In genomic region chr13:55593254-55593747, GRCm38 (mm10) we compare ENCODE assay signal across 8 mouse cellular contexts. TPM values are rescaled to one million over a fixed set of nuclear protein-coding genes. Genes with fewer than 3 reads are reported as not detected.
A peak's percentile ranks its signal among the peaks of the same experiment; 100 is the strongest.
DNase-seq lines count a peak whose midpoint lies in the region; ATAC-seq and TF ChIP-seq lines count a peak whose summit lies in the region.

No protein-coding gene starts in this region.

- ATAC-seq in kidney, embryonic 15.5 days (replicated peaks; ENCODE audit: low FRiP score): peak; percentile 44
- peak; percentile 67 for ATAC-seq in hindbrain, embryonic 15.5 days (ENCODE audit: low FRiP score, low read depth)
- peak; percentile 28; the same call in 1 of the 2 replicates for ATAC-seq in midbrain, postnatal 0 days (ENCODE audit: low FRiP score)

- no peaks in the 10 kb centered on the region for H3K9me3 ChIP-seq in kidney, embryonic 15.5 days (replicated peaks)
- no peaks in the 10 kb centered on the region for H3K9me3 ChIP-seq in hindbrain, embryonic 15.5 days
- H3K9me3 ChIP-seq in midbrain, postnatal 0 days (ENCODE audit: low read length): no peaks in the 10 kb centered on the region

- peaks cover 42% of the 10 kb centered on the region for H3K36me3 ChIP-seq in kidney, embryonic 15.5 days
- H3K36me3 ChIP-seq in hindbrain, embryonic 15.5 days: peaks cover 36% of the 10 kb centered on the region
- H3K36me3 ChIP-seq in midbrain, postnatal 0 days (ENCODE audit: insufficient read depth, low read length): peaks cover 25% of the 10 kb centered on the region

- H3K27me3 ChIP-seq in kidney, embryonic 15.5 days: peaks cover 8% of the 10 kb centered on the region; the same call in 1 of the 2 replicates
- H3K27me3 ChIP-seq in hindbrain, embryonic 15.5 days: no peaks in the 10 kb centered on the region
- no peaks in the 10 kb centered on the region for H3K27me3 ChIP-seq in midbrain, postnatal 0 days (ENCODE audit: insufficient read depth, low read length)

- H3K27ac ChIP-seq in kidney, embryonic 15.5 days: peak overlapping the region; percentile 62; the same call in 1 of the 2 replicates
- peak overlapping the region; percentile 5; the same call in 1 of the 2 replicates for H3K27ac ChIP-seq in bone marrow macrophage, adult 2 months (ENCODE audit: insufficient read depth, low read depth, low read length)
- peak overlapping the region; percentile 87 for H3K27ac ChIP-seq in hindbrain, embryonic 15.5 days (replicated peaks)
- peak overlapping the region; percentile 82 for H3K27ac ChIP-seq in midbrain, postnatal 0 days (ENCODE audit: low read depth, low read length)

- no peak for DNase-seq in kidney, adult 18-20 months
- DNase-seq in midbrain, postnatal 0 days (ENCODE audit: low spot score): no peak
- DNase-seq in layer of hippocampus, postnatal 14 days (ENCODE audit: low spot score in 2 of 2): no peak
- no peak for DNase-seq in retina, embryonic 14.5 days (ENCODE audit: low spot score)
- no peak for DNase-seq in layer of hippocampus, adult 18-20 months (ENCODE audit: low spot score in 2 of 2)

- peak overlapping the region; percentile 65 for H3K4me2 ChIP-seq in kidney, embryonic 15.5 days
- H3K4me2 ChIP-seq in hindbrain, embryonic 15.5 days: peak overlapping the region; percentile 74
- peak overlapping the region; percentile 68 for H3K4me2 ChIP-seq in midbrain, postnatal 0 days (ENCODE audit: low read depth, low read length, poor library complexity, severe bottlenecking)

- TF ChIP-seq CTCF in bone marrow macrophage, adult 2 months (IDR thresholded peaks at IDR 0.05; ENCODE audit: low read depth, low read length): no peak
- TF ChIP-seq CTCF in midbrain, postnatal 0 days (IDR thresholded peaks at IDR 0.05): no peak

- H3K9ac ChIP-seq in kidney, embryonic 15.5 days: peak overlapping the region; percentile 83
- H3K9ac ChIP-seq in hindbrain, embryonic 15.5 days: peak overlapping the region; percentile 79
- H3K9ac ChIP-seq in midbrain, postnatal 0 days (replicated peaks; ENCODE audit: low read length, poor library complexity, severe bottlenecking): peak overlapping the region; percentile 81

- TF ChIP-seq POLR2A in bone marrow macrophage, adult 2 months (IDR thresholded peaks at IDR 0.05; ENCODE audit: borderline replicate concordance, low read depth, low read length): no peak

- H3K4me3 ChIP-seq in kidney, embryonic 15.5 days (replicated peaks): peak overlapping the region; percentile 91
- peak overlapping the region; percentile 79 for H3K4me3 ChIP-seq in bone marrow macrophage, adult 2 months (ENCODE audit: insufficient read depth, low read length)
- H3K4me3 ChIP-seq in hindbrain, embryonic 15.5 days: peak overlapping the region; percentile 82
- H3K4me3 ChIP-seq in midbrain, postnatal 0 days (ENCODE audit: low read depth, low read length): peak overlapping the region; percentile 79

- peaks cover 10% of the 10 kb centered on the region for H3K4me1 ChIP-seq in kidney, embryonic 15.5 days
- peaks cover 3% of the 10 kb centered on the region for H3K4me1 ChIP-seq in bone marrow macrophage, adult 2 months (ENCODE audit: control insufficient read depth, insufficient read depth, low read length)
- H3K4me1 ChIP-seq in hindbrain, embryonic 15.5 days (replicated peaks): peaks cover 24% of the 10 kb centered on the region
- H3K4me1 ChIP-seq in midbrain, postnatal 0 days (ENCODE audit: insufficient read depth, low read length): no peaks in the 10 kb centered on the region; the same call in 1 of the 2 replicates

- under 1% methylated on average over 31 of the region's 31 CpGs for WGBS in kidney, embryonic 15.5 days
- 1% methylated on average over 31 of the region's 31 CpGs for WGBS in hindbrain, embryonic 15.5 days
- under 1% methylated on average over 31 of the region's 31 CpGs for WGBS in midbrain, postnatal 0 days

RNA-seq across cellular contexts. Expression of gene B4galt7, which starts 6.4 kb away (rescaled TPM):
- polyA plus RNA-seq in kidney, embryonic 15.5 days (2015; fragmentation: Nextera tagmentation; extraction: Ambion mirVana): 25.9 and 28.9 TPM in 2 replicates
- polyA plus RNA-seq in bone marrow macrophage, adult 2 months (2012; ENCODE audit: insufficient read depth, insufficient read length, missing spikeins): 25.2 and 27.5 TPM in 2 replicates
- 44.8 and 46.0 TPM in 2 replicates for polyA plus RNA-seq in hindbrain, embryonic 15.5 days (2015; fragmentation: Nextera tagmentation; extraction: Ambion mirVana)
- 62.6 and 67.7 TPM in 2 replicates for total RNA-seq in midbrain, postnatal 0 days (2014; rRNA removed)
- 50.1 and 55.1 TPM in 2 replicates for polyA plus RNA-seq in midbrain, postnatal 0 days (2015; fragmentation: Nextera tagmentation; extraction: Ambion mirVana)
- 10 to 100 TPM; 22.5 to 22.8 TPM for total RNA-seq in layer of hippocampus, postnatal 14 days (2021)
- total RNA-seq in layer of hippocampus, adult 18-20 months (2021): 10 to 100 TPM; 25.9 to 26.7 TPM

RNA-seq across cellular contexts. Expression of gene Tmed9, which starts 19.8 kb away (rescaled TPM):
- 160 and 246 TPM in 2 replicates for polyA plus RNA-seq in kidney, embryonic 15.5 days (2015; fragmentation: Nextera tagmentation; extraction: Ambion mirVana)
- 90.3 and 94.9 TPM in 2 replicates for polyA plus RNA-seq in bone marrow macrophage, adult 2 months (2012; ENCODE audit: insufficient read depth, insufficient read length, missing spikeins)
- polyA plus RNA-seq in hindbrain, embryonic 15.5 days (2015; fragmentation: Nextera tagmentation; extraction: Ambion mirVana): 98.0 and 101 TPM in 2 replicates
- 57.6 and 62.5 TPM in 2 replicates for total RNA-seq in midbrain, postnatal 0 days (2014; rRNA removed)
- polyA plus RNA-seq in midbrain, postnatal 0 days (2015; fragmentation: Nextera tagmentation; extraction: Ambion mirVana): 101 and 102 TPM in 2 replicates
- 100 to 1,000 TPM; 132 to 133 TPM for total RNA-seq in layer of hippocampus, postnatal 14 days (2021)
- 100 to 1,000 TPM; 134 to 146 TPM for total RNA-seq in layer of hippocampus, adult 18-20 months (2021)

RNA-seq across cellular contexts. Expression of gene Fam193b, which starts 22.4 kb away (rescaled TPM):
- 35.1 and 43.2 TPM in 2 replicates for polyA plus RNA-seq in kidney, embryonic 15.5 days (2015; fragmentation: Nextera tagmentation; extraction: Ambion mirVana)
- polyA plus RNA-seq in bone marrow macrophage, adult 2 months (2012; ENCODE audit: insufficient read depth, insufficient read length, missing spikeins): 45.6 and 47.6 TPM in 2 replicates
- 52.9 and 54.8 TPM in 2 replicates for polyA plus RNA-seq in hindbrain, embryonic 15.5 days (2015; fragmentation: Nextera tagmentation; extraction: Ambion mirVana)
- 73.9 and 90.6 TPM in 2 replicates for total RNA-seq in midbrain, postnatal 0 days (2014; rRNA removed)
- 42.7 and 43.5 TPM in 2 replicates for polyA plus RNA-seq in midbrain, postnatal 0 days (2015; fragmentation: Nextera tagmentation; extraction: Ambion mirVana)
- total RNA-seq in layer of hippocampus, postnatal 14 days (2021): 10 to 100 TPM; 64.8 to 67.7 TPM
- total RNA-seq in layer of hippocampus, adult 18-20 months (2021): 10 to 100 TPM; 77.6 to 79.0 TPM

RNA-seq across cellular contexts. Expression of gene Caml, which starts 29.5 kb away (rescaled TPM):
- polyA plus RNA-seq in kidney, embryonic 15.5 days (2015; fragmentation: Nextera tagmentation; extraction: Ambion mirVana): 55.2 and 60.7 TPM in 2 replicates
- polyA plus RNA-seq in bone marrow macrophage, adult 2 months (2012; ENCODE audit: insufficient read depth, insufficient read length, missing spikeins): 44.9 and 45.8 TPM in 2 replicates
- polyA plus RNA-seq in hindbrain, embryonic 15.5 days (2015; fragmentation: Nextera tagmentation; extraction: Ambion mirVana): 98.6 and 103 TPM in 2 replicates
- 90.6 and 101 TPM in 2 replicates for total RNA-seq in midbrain, postnatal 0 days (2014; rRNA removed)
- polyA plus RNA-seq in midbrain, postnatal 0 days (2015; fragmentation: Nextera tagmentation; extraction: Ambion mirVana): 113 and 114 TPM in 2 replicates
- 10 to 100 TPM; 48.7 TPM for total RNA-seq in layer of hippocampus, postnatal 14 days (2021)
- 10 to 100 TPM; 43.3 to 47.6 TPM for total RNA-seq in layer of hippocampus, adult 18-20 months (2021)

RNA-seq across cellular contexts. Expression of gene Ddx46, which starts 41.5 kb away (rescaled TPM):
- polyA plus RNA-seq in kidney, embryonic 15.5 days (2015; fragmentation: Nextera tagmentation; extraction: Ambion mirVana): 38.0 and 38.7 TPM in 2 replicates
- polyA plus RNA-seq in bone marrow macrophage, adult 2 months (2012; ENCODE audit: insufficient read depth, insufficient read length, missing spikeins): 53.3 and 59.2 TPM in 2 replicates
- 23.9 and 24.1 TPM in 2 replicates for polyA plus RNA-seq in hindbrain, embryonic 15.5 days (2015; fragmentation: Nextera tagmentation; extraction: Ambion mirVana)
- total RNA-seq in midbrain, postnatal 0 days (2014; rRNA removed): 22.3 and 29.8 TPM in 2 replicates
- 20.4 and 21.9 TPM in 2 replicates for polyA plus RNA-seq in midbrain, postnatal 0 days (2015; fragmentation: Nextera tagmentation; extraction: Ambion mirVana)
- 10 to 100 TPM; 46.0 to 50.8 TPM for total RNA-seq in layer of hippocampus, postnatal 14 days (2021)
- total RNA-seq in layer of hippocampus, adult 18-20 months (2021): 10 to 100 TPM; 38.4 to 44.6 TPM

Comparison
In these comparisons a context has a peak if more than half of its experiments do, and no peak if none do; other contexts are left out.
1. H3K27ac ChIP-seq: peak in every context shown above with its lines; median percentile 87 in hindbrain, embryonic 15.5 days; 82 in midbrain, postnatal 0 days; 62 in kidney, embryonic 15.5 days; 5 in bone marrow macrophage, adult 2 months.